Mouse (Mus musculus) left cerebral cortex, postnatal 25 days (tissue): ENCODE results near the gene Gm37240. TPM values are rescaled to one million over a fixed set of nuclear protein-coding genes. Genes with fewer than 3 reads are reported as not detected.
A peak's percentile ranks its signal among the peaks of the same experiment; 100 is the strongest.
"Not testable (repeated sequence)": the region's sequence is repeated elsewhere in the genome, so short reads cannot be mapped to it uniquely, and the experiment has no call there.

Source experiments
- DNase-seq, 2 experiments: peaks; one replicate each; pipeline ENCODE4 v3.0.0; 2022; ENCODE audit warnings: low spot score in 2 of 2, mixed read lengths in 1 of 2
- intact Hi-C: fragments of 180-260 bp; cut with DNase I; formaldehyde crosslinking; loops from one replicate; pipeline ENCODE4 v1.15.1; 2025
- total RNA-seq, 2 experiments: library from RNA; stranded (reverse); gene quantifications; 2 replicates each; pipeline ENCODE4 v1.2.3; 2021

Gm37240 gene
- 1 to 10 TPM in 1 of 2 experiments, under 1 TPM in 1; 0.69 to 2.2 TPM for total RNA-seq

DNA sequence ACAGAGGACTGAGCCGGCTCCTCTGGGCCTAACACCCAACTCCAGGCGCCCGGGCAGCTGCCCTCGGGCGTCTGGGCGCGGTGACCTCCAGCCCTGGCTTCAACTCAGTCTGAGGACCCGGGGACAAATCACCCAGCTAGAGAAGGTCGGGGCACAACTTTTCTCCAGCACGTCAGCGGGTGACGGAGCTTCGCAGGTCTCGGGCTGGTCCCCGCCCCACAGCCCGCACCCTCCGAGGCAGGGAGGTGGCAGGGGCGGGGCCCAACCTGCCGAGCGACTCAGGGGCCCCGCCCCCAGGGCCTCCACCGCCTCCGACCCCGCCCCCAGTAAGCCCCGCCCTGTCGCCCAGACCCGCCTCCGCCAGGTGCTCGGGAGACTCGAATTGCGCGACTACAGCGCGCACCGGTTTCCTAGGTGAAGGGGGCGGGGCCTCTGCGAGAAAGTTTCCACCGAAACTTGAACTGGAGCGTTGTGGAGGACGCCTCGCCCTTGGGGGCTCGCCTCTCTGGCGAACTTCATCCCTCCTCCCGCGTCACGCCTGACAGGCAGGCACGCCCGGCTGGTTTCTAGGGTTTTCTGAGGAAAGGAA is at the start of gene Gm37240, which contains the start of gene Glt28d2:
TSS of gene Gm37240 (minus strand) at position 280 of the 589 bp plus-strand sequence.
TSS of gene Glt28d2 (minus strand) at position 278 of the 589 bp plus-strand sequence.
- intact Hi-C loops, result no loop called here

DNA sequence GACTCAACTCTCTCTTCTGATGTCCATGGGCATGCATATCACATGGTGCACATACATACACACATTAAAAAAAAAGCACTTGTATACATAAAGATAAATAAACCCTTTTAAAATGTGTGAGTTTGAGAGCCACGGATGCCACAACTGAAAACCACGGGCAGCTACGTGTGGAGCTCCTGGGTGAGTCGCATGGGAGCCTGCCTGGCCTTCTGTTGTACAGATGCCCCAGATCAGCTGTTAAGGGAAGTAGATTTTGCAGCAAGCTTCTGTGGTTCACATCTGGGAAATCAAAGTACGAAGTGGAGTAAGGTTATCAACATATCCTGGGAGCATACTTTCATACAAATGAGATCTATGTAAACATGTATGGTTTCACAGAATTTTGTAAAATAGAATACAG is 46.3 kb upstream of the Gm37240 start:
- no peak for DNase-seq
- intact Hi-C loops, result no loop called here

More for the DNA sequence above, at the start of gene Gm37240, which contains the start of gene Glt28d2:
- peak; percentile 61 to 63 for DNase-seq

DNA sequence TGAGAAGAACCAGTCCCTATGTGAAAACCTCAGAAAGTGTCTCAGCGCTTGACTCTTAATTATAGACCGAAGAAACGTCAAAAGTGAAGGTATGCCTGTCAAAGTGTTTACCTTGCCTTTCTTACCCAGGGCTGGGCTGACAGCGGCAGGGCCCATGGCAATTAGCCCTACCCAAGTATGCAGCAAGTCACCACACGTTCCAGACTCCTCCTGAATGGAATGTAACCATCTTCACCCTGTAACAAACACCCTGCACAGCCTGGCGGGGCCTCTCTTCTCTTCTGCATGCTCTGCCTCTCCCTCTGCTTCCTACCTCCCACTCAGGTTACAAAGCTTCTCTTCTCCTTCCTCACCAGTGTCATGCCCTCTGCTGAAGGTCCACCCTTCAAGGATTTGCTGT is 44.5 kb upstream of the Gm37240 start:
- no peak for DNase-seq
- intact Hi-C loops, result no loop called here

DNA sequence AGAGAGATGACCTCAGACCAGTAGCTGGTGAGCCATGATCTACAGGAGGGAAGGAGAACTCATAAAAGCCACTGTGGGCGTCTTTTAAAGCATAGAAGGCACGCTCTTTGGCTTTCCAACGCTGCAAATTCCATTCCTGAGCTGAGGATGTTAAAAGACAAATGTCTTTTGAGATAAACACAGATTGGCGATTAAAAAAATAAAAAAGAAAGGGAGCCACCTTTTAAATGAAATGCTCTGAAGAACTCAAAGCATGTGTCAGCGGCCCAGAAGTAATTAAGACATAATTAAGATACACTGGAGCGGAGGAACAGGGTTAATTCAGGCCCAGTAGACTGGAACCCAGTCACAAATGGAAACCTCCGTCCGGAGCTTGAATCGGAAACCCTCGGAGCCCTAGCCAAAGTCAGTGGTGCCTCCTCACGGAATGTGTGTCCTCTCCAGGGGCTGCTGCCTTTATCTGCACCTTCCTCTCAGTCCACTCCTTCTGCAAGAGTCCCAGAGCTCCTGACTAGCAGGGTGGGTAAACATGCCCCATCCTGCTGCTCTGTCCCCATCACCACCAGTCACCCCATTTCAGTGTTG is 43.4 kb upstream of the Gm37240 start:
- intact Hi-C loops, result no loop called here
- DNase-seq, result no peak

DNA sequence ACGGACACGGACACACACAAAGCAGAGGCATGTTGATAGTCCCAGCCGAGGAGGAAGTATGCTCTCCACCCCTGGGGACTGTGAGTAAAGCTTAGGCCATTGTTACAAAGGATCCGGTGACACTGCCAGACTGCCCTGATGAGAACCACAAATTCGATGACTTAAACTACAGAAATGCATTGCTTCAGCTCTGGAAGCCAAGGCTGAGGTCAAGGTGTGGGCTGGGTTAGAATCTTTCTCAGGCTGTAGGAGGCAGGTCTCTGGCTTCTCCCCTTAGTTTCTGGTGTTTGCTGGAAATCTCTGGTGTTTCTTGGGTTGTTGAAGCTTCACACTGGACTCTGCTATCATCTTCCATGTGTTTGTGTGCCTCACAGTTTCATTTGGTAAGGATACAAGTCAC is 42.4 kb upstream of the Gm37240 start:
- DNase-seq, result no peak
- intact Hi-C loops, result no loop called here

DNA sequence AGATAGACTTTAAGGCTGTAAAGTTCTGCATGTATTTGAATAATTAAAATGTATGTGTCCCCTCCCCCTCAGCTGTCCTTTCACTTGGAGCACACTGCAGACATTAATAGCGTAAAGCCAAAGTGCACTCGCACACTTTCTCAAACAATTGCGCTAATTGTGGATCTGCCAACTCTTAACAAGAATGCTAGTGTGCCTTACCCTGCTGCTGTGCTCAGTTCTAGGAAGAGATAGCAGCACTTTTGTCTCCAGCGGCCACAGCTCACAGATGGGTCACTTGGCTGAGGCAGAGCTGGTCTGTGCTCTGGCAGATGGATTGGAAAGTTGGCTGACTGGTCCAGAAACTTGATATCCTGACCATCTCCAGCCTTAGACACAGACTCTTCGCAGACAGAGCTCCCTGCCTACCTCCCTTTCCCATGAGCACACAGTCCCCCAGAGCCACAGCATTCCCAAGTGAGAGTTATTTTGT is 40.9 kb upstream of the Gm37240 start:
- peak; percentile 29 to 60 for DNase-seq
- intact Hi-C loops, result no loop called here

DNA sequence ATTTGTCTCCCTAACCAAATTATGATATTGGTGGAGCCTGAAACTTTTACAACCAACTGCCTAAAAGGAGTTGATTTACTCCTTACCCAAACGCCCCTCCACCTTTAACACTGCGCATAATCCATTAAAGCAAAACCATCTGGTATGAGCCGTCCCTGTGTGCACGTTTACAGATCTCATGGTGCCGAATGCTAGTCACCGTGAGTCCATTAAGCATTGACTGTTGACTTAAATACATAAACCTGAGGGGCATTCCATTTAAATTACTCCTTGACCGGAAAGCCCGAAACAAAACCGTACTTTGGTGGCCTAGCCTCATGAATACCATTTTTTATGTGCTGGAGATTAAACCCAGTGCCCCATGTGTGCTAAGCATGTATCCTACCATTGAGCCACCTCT is 40.0 kb upstream of the Gm37240 start:
- intact Hi-C loops, result no loop called here
- no peak for DNase-seq

DNA sequence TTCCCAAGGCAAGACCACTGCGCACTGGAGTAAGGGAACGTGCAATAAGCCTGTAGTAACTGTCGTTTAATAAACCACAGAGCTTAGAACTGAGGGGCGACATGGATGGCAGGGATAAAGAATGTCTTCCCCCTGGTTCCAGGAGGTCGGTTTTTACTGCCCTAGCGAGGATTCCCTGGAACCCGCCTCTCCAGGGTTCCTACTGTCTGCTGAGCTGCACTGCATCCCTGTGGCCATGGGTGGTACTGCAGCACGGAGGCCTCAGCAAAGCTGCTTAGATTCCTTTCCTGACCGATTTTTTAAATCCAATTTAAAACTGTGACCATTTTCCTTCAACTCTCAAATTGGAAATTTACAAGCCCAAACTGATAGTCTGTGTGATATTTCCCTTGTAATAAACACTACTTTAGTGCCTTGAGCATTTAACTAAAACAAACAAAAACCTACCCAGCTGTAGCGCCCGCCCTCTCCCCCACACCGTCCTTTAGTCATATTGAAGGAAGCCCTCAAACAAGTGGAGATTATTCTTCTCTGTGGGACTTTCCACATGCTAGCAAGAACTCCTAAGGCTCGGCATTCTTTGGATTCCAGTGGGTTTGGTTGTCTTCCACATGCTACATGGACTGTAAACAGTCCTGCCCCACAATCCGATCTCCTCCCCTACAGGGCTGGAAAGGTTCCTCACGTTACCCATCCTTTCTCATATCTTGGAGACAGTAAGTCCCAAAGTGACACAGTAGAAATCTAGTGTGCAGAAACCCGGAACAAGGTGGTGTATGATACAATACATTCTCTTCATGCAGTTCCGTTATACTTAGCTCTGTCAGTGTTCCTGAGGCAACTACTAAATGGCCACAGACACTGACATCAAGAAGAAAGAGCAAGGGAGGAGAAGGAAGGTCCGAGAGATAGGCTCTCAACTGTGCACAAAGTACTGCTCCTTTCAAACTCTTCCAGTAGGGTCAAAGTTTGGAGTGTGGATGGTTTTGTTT is 36.9 kb upstream of the Gm37240 start:
- intact Hi-C loops, result loop anchor here (2.0 to 5.0 kb wide), 4 partner anchors 203 to 987 kb away; partner anchors contain the start of gene Gatb
- peak; percentile 87 to 91 for DNase-seq

DNA sequence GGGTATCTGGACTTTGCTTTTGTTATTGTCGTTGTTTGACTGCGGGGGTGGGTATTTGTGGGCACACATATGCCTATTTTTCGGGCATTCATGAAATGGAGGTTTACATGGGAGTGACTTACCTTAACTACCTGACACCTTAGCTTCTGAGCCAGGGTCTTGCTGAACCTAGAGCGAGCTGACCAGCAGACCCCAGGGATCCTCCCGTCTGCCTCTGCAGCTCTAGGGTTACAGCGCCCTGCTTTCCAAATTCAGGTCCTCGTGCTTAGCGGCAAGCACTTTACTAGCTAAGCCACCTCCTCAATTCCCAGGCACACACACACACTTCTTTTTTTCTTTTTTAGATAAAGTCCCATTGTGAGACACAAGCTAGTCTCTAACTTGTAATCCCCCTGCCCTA is 36.0 kb upstream of the Gm37240 start:
- DNase-seq, result no peak

DNA sequence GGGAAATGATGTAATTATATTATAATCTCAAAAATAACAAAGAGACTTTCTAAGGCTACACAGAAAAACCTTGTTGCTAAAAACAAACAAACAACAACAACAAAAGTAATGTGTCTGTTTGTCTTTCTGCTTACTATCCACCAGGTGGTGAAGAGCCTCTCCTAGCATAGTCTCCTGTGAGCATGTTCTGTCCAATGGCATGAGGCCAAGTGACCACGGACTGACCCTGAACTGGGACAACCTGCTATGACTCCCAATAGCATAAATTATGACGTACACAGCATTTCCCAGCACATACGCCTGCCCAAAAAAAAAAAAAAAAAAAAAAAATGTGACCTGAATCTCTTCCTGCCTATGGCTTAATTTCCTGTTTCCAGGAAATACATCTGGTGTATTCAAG is 35.0 kb upstream of the Gm37240 start:
- no peak for DNase-seq
- intact Hi-C loops, result loop anchor here (5.0 kb wide), 3 partner anchors 205 to 985 kb away; partner anchors contain the start of gene Gatb

More for the DNA sequence above, 36.0 kb upstream of the Gm37240 start:
- intact Hi-C loops, result loop anchor here (5.0 kb wide), 3 partner anchors 204 to 986 kb away; partner anchors contain the start of gene Gatb

DNA sequence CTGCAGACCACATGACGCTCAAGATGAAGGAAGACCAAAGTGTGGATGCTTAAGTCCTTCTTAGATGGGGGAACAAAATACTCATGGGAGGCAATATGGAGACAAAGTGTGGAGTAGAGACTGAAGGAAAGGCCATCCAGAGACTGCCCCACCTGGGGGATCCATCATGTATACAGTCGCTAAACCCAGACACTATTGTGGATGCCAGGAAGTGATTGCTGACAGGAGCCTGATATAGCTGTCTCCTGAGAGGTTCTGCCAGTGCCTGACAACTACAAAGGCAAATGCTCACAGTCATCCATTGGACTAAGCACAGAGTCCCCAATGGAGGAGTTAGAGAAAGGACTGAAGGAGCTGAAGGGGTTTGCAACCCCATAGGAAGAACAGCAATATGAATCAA is 33.4 kb upstream of the Gm37240 start:
- not testable (repeated sequence) for DNase-seq
- intact Hi-C loops, result loop anchor here (5.0 kb wide), 3 partner anchors 207 to 983 kb away; partner anchors contain the start of gene Gatb

DNA sequence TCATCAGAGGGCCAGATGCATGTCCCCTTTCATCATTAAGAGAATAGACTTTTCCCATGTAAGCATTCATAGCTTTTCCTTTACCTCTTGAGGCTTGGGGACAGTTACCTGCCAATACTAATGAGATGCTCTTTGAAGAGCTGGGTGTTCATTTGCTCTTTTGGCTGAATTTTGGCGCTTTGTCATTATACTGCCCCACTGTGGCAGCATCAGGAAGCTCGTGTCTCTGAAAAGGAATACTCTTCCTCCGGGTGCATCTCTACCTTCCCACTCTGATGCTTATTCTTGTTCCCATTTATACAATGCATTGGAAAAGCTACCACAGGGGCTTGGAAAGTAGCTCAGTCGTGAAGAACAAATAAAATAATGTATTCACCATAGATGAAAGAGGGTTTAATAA is 30.3 kb upstream of the Gm37240 start:
- peak; percentile 30 to 37 for DNase-seq
- intact Hi-C loops, result no loop called here

DNA sequence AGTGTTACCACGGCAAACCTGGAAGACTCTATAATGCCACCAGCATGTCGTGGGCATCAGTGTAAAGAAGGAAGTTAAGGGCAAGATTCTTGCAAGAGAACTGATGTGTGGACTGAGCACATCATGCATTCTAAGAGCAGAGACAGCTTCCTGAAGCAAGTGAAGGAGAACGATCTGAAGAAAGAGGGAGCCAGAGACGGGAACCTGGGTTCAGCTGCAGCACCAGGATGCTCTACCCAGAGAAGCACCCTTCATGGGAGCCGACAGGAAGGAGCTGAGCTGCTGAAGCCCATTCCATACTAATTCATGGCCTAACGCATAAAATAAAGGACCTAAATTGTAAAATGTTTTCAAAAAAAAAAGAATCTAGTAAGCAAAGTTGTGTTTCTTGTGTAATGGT is 27.5 kb upstream of the Gm37240 start:
- intact Hi-C loops, result no loop called here

DNA sequence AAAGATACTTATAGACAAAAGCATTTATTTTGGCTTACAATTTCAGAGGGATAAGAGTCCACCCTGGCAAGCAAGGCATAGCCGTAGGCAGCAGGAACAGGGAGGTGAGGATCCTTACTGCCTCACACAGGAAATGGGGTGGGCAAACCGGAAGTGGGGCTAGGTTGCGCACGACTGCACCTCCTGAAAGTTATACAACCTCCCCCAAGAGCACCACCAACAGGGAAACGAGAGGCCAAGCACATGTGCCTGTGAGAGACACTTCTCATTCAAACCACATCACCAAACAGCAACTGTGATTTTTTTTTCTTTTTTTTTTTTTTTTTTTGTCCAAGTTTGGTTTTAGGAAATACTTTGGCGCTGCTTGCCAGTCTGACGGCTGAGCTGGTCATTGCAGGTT is 19.8 kb upstream of the Gm37240 start:
- intact Hi-C loops, result no loop called here
- DNase-seq, result no peak

More for the DNA sequence above, 27.5 kb upstream of the Gm37240 start:
- no peak for DNase-seq

DNA sequence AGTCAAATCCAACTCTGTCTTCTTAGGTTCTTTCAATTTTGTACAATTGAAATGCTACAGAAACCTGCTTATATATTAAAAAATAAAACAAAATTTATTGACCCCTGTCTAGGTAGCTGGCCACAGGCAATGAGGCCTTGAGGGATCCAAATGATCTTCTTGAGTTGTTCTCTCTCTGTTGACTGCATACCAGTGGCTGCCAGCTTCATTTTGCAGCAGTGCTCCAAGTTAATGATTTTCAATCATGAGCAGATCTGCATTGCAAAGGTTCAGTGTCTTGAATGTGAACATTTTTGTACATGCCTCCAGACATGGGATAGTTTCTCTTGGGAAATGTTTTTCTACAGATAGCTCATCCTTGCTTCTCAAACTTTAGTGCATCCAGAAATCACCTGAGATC is 17.1 kb upstream of the Gm37240 start:
- DNase-seq, result no peak
- intact Hi-C loops, result no loop called here

DNA sequence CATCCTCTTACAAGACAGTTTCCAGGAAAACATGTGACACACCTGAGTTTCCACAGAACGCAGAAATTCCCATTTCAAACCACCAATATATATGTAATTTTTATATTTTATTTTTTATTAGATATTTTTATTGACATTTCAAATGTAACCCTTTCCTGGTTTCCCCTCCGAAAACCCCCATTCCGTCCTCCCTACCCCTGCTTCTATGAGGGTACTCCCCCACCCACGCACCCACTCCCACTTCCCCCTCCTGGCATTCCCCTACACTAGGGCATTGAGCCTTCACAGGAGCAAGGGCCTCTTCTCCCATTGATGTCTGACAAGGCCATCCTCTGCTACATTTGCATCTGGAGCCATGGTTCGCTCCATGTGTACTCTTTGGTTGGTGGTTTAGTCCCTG is 7.7 kb upstream of the Gm37240 start:
- intact Hi-C loops, result no loop called here
- DNase-seq, result no peak

DNA sequence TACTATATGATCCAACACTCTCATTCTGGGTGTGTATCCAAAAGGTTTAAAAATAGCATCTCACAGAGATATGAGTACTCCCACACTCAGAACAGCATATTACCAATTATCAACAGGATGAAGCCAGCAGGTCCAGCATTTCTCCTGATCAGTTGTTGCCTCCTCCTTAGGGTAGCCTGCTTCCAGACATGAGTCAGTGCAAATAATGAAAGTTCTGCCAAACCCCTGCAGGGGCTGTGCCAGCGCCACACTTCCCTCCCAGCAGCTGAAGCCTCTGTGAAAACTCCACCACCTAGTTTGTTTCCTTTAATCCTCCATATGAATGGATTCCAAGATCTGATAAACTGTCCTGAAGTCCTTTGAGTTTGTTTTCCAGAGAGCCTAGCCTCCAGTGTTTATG is 4.3 kb upstream of the Gm37240 start:
- intact Hi-C loops, result no loop called here
- DNase-seq, result peak; percentile 12 to 40

DNA sequence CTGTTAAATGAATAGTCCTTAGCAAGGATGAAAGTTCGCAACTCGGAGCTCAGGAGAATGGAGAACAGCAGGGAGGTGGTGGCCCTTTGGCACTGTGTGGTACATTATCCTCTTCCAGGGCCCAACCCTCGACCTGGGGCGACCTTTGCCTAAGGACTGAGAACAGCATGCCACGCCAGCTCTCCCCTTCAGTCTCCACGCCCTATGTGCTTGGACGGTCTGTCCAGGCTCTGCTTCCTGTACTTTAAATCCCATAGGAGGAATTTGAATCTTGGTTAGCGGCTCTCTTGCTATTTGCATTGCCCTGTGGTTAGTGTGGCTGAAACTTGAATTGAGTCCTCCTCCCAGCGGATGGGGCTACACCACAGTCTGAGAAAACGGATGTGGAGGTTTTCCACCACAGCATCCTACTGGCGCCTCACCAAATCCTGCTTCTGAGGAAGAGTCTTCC is 928 bp upstream of the Gm37240 start:
- intact Hi-C loops, result no loop called here
- DNase-seq, result peak; percentile 8 to 15

DNA sequence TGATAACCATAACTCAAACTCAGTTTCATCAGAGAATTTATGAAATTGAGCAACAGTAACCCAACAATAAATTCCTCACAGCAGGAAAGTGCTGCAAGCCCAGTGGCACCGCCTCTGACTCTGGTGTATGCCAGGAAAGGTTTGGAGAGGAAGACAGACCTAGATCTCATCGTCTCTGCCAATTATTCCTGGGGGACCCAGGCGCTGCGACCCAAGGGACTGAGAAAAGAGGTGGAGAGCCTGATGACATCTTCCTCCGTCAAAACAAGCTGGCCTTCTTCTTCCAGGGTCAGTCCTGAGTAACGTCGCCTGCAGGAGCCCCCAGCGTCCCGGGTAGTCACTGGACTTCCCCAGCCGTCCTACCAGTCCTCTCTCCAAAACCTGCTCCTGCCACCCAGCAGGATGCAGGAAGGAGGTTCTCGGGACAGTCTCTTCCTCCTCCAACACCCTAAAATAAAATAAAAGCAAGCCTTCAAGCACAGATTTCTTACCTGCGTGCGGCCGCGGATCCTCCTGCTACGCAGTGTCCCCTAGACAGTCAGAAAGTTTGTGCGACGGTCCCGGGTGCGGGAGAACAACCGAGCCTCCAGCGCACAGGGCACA is 581 bp downstream of the Gm37240 start:
- peak in 1 of 2 experiments; percentile 3 for DNase-seq
- intact Hi-C loops, result no loop called here
